Mouse (Mus musculus) embryonic facial prominence, embryonic 13.5 days (tissue): ENCODE measurements around the gene Cubn. TPM values are rescaled to one million over a fixed set of nuclear protein-coding genes. Genes with fewer than 3 reads are reported as not detected.

Experiments
- ATAC-seq: fragments of 200-750 bp; cut with Nextera tagmentation; 2 replicates; pipeline ENCODE4 v1.8.0; 2017; ENCODE audit warnings: low read depth; ENCODE audit not compliant: insufficient number of reproducible peaks, insufficient read depth, low FRiP score, low TSS enrichment
- H3K27ac ChIP-seq: fragments of 300-500 bp; sonication (generic); 2 replicates; pipeline ENCODE4 v1.5.1; 2015; ENCODE audit warnings: moderate library complexity, mild to moderate bottlenecking, inconsistent platforms
- H3K27me3 ChIP-seq: fragments of 300-500 bp; sonication (generic); 2 replicates; pipeline ENCODE4 v1.6.1; 2015; ENCODE audit warnings: mild to moderate bottlenecking, inconsistent platforms
- H3K36me3 ChIP-seq: fragments of 300-500 bp; sonication (generic); 2 replicates; pipeline ENCODE4 v1.6.1; 2015; ENCODE audit warnings: mild to moderate bottlenecking, inconsistent platforms
- H3K4me1 ChIP-seq: fragments of 300-500 bp; sonication (generic); 2 replicates; pipeline ENCODE4 v1.6.1; 2015; ENCODE audit warnings: inconsistent platforms
- H3K4me2 ChIP-seq: fragments of 300-500 bp; sonication (generic); 2 replicates; pipeline ENCODE4 v1.6.1; 2015; ENCODE audit warnings: moderate library complexity, mild to moderate bottlenecking, inconsistent platforms
- H3K4me3 ChIP-seq: fragments of 300-500 bp; sonication (generic); 2 replicates; pipeline ENCODE4 v1.5.1; 2015; ENCODE audit warnings: mild to moderate bottlenecking, inconsistent platforms
- H3K9ac ChIP-seq: fragments of 300-500 bp; sonication (generic); 2 replicates; pipeline ENCODE4 v1.6.1; 2015; ENCODE audit warnings: mild to moderate bottlenecking, inconsistent platforms
- H3K9me3 ChIP-seq: fragments of 300-500 bp; sonication (generic); 2 replicates; pipeline ENCODE4 v1.6.1; 2016; ENCODE audit warnings: inconsistent platforms
- WGBS: fragments of 180-500 bp; shearing (Covaris S2); methylation state at CpG from one replicate; pipeline ENCODE4 v1.1.7; 2015; ENCODE audit warnings: mixed read lengths; 5-methylcytosine and 5-hydroxymethylcytosine counted together
- polyA plus RNA-seq: library from polyadenylated mRNA; unstranded; fragments of >200 nt; fragmentation: Nextera tagmentation; extraction: Ambion mirVana; gene quantifications from 2 replicates; pipeline ENCODE4 v1.2.1, GENCODE M21; 2015

Gene Cubn
- 0.14 and 0.55 TPM in 2 replicates for polyA plus RNA-seq

- Histone ChIP-seq H3K27ac (no peak within 1 kb of the TSS), H3K4me3 (no peak within 1 kb of the TSS), H3K36me3 (no peaks in the 10 kb centered on the region), H3K4me1 (peaks cover 13% of the 10 kb centered on the region), H3K27me3 (no peaks in the 10 kb centered on the region), H3K9me3 (no peaks in the 10 kb centered on the region), H3K4me2 (no peak within 1 kb of the TSS), H3K9ac (no peak within 1 kb of the TSS)
- WGBS: 32% methylated on average over 8 of the region's 8 CpGs
- no peak for ATAC-seq
Observed at GRCm38 (mm10) chr2:13491734-13492133, at the start of gene Cubn. Gene Cubn, minus strand, starts transcription at chr2:13491813.

GRCm38 (mm10) chr2:13539860-13540259 lies 48.2 kb upstream of the Cubn start:
- Histone ChIP-seq H3K36me3 (no peaks in the 10 kb centered on the region), H3K4me1 (peaks cover 7% of the 10 kb centered on the region), H3K4me3 (no peak overlapping the region), H3K27me3 (no peaks in the 10 kb centered on the region), H3K4me2 (no peak overlapping the region), H3K27ac (no peak overlapping the region), H3K9ac (no peak overlapping the region), H3K9me3 (no peaks in the 10 kb centered on the region)
- no peak for ATAC-seq
- WGBS: 76% methylated on average over 1 of the region's 1 CpGs

GRCm38 (mm10) chr2:13538704-13539377 lies 47.2 kb upstream of the Cubn start:
- Histone ChIP-seq H3K4me1 (peaks cover 8% of the 10 kb centered on the region), H3K9ac (no peak overlapping the region), H3K27me3 (no peaks in the 10 kb centered on the region), H3K27ac (no peak overlapping the region), H3K4me3 (no peak overlapping the region), H3K4me2 (no peak overlapping the region), H3K9me3 (no peaks in the 10 kb centered on the region), H3K36me3 (no peaks in the 10 kb centered on the region)
- WGBS: 66% methylated on average over 6 of the region's 6 CpGs
- ATAC-seq: no peak

- 84% methylated on average over 2 of the region's 2 CpGs for WGBS
- Histone ChIP-seq H3K36me3 (no peaks in the 10 kb centered on the region), H3K9me3 (no peaks in the 10 kb centered on the region), H3K9ac (no peak overlapping the region), H3K4me1 (peaks cover 5% of the 10 kb centered on the region), H3K4me2 (no peak overlapping the region), H3K4me3 (no peak overlapping the region), H3K27ac (no peak overlapping the region), H3K27me3 (no peaks in the 10 kb centered on the region)
- no peak for ATAC-seq
Observed at GRCm38 (mm10) chr2:13538258-13538657, 46.6 kb upstream of the Cubn start.

- no peaks in the 10 kb centered on the region for H3K27me3 ChIP-seq
- 19% methylated on average over 2 of the region's 2 CpGs for WGBS
- no peaks in the 10 kb centered on the region for H3K9me3 ChIP-seq
- peaks cover 4% of the 10 kb centered on the region for H3K4me1 ChIP-seq
- H3K36me3 ChIP-seq: no peaks in the 10 kb centered on the region
- H3K27ac ChIP-seq: no peak overlapping the region
- ATAC-seq: no peak
- no peak overlapping the region for H3K9ac ChIP-seq
- H3K4me3 ChIP-seq: no peak overlapping the region
- H3K4me2 ChIP-seq: no peak overlapping the region
Observed at GRCm38 (mm10) chr2:13537733-13538132, 46.1 kb upstream of the Cubn start.

- Histone ChIP-seq H3K27ac (no peak overlapping the region), H3K36me3 (no peaks in the 10 kb centered on the region), H3K9ac (no peak overlapping the region), H3K4me1 (peaks cover 4% of the 10 kb centered on the region), H3K9me3 (no peaks in the 10 kb centered on the region), H3K4me2 (no peak overlapping the region), H3K27me3 (no peaks in the 10 kb centered on the region), H3K4me3 (no peak overlapping the region)
- ATAC-seq: no peak
Observed at GRCm38 (mm10) chr2:13536747-13537146, 45.1 kb upstream of the Cubn start.

GRCm38 (mm10) chr2:13530639-13531038 lies 39.0 kb upstream of the Cubn start:
- H3K36me3 ChIP-seq: no peaks in the 10 kb centered on the region
- peaks cover 4% of the 10 kb centered on the region for H3K4me1 ChIP-seq
- no peak overlapping the region for H3K4me2 ChIP-seq
- no peaks in the 10 kb centered on the region for H3K9me3 ChIP-seq
- no peaks in the 10 kb centered on the region for H3K27me3 ChIP-seq
- 85% methylated on average over 6 of the region's 6 CpGs for WGBS
- ATAC-seq: no peak
- no peak overlapping the region for H3K27ac ChIP-seq
- no peak overlapping the region for H3K9ac ChIP-seq
- H3K4me3 ChIP-seq: no peak overlapping the region

GRCm38 (mm10) chr2:13529253-13529933 lies 37.8 kb upstream of the Cubn start:
- Histone ChIP-seq H3K9ac (no peak overlapping the region), H3K4me2 (no peak overlapping the region), H3K4me3 (no peak overlapping the region), H3K36me3 (no peaks in the 10 kb centered on the region), H3K27me3 (no peaks in the 10 kb centered on the region), H3K4me1 (no peaks in the 10 kb centered on the region; the same call in 1 of the 2 replicates), H3K9me3 (no peaks in the 10 kb centered on the region), H3K27ac (no peak overlapping the region)
- 92% methylated on average over 3 of the region's 3 CpGs for WGBS
- no peak for ATAC-seq

GRCm38 (mm10) chr2:13527531-13527930 lies 35.9 kb upstream of the Cubn start:
- ATAC-seq: no peak
- WGBS: 81% methylated on average over 4 of the region's 4 CpGs

GRCm38 (mm10) chr2:13527125-13527524 lies 35.5 kb upstream of the Cubn start:
- Histone ChIP-seq H3K27me3 (no peaks in the 10 kb centered on the region), H3K9me3 (no peaks in the 10 kb centered on the region), H3K4me2 (no peak overlapping the region), H3K36me3 (no peaks in the 10 kb centered on the region), H3K9ac (no peak overlapping the region), H3K27ac (no peak overlapping the region), H3K4me1 (peaks cover 7% of the 10 kb centered on the region; the same call in 1 of the 2 replicates), H3K4me3 (no peak overlapping the region)
- no peak for ATAC-seq
- WGBS: 58% methylated on average over 2 of the region's 2 CpGs

More at GRCm38 (mm10) chr2:13527531-13527930, 35.9 kb upstream of the Cubn start:
- H3K9me3 ChIP-seq: no peaks in the 10 kb centered on the region
- no peak overlapping the region for H3K9ac ChIP-seq
- H3K27ac ChIP-seq: no peak overlapping the region
- H3K4me2 ChIP-seq: no peak overlapping the region
- H3K27me3 ChIP-seq: no peaks in the 10 kb centered on the region
- peaks cover 7% of the 10 kb centered on the region; the same call in 1 of the 2 replicates for H3K4me1 ChIP-seq
- H3K4me3 ChIP-seq: no peak overlapping the region
- H3K36me3 ChIP-seq: no peaks in the 10 kb centered on the region

- no peak overlapping the region for H3K27ac ChIP-seq
- H3K9me3 ChIP-seq: no peaks in the 10 kb centered on the region
- H3K36me3 ChIP-seq: no peaks in the 10 kb centered on the region
- no peaks in the 10 kb centered on the region for H3K27me3 ChIP-seq
- no peak overlapping the region for H3K4me2 ChIP-seq
- WGBS: 89% methylated on average over 2 of the region's 2 CpGs
- no peak overlapping the region for H3K4me3 ChIP-seq
- peaks cover 7% of the 10 kb centered on the region; the same call in 1 of the 2 replicates for H3K4me1 ChIP-seq
- no peak for ATAC-seq
- H3K9ac ChIP-seq: no peak overlapping the region
Observed at GRCm38 (mm10) chr2:13526205-13526604, 34.6 kb upstream of the Cubn start.
